Mouse (Mus musculus): ENCODE results near the gene Fam207a.

- TF ChIP-seq POLR2A (IDR thresholded peaks at IDR 0.05; ENCODE audit: control insufficient read depth, low read depth, low read length), result no peak
- no peak for TF ChIP-seq CTCF (IDR thresholded peaks at IDR 0.05; ENCODE audit: control insufficient read depth, insufficient read depth, insufficient replicate concordance, low read depth, low read length)
Measured at GRCm38 (mm10) chr10:77526488-77526887, 10.9 kb upstream of the Fam207a start.
